Mouse (Mus musculus): ENCODE data around the gene Acadl.

Acadl gene

GRCm38 (mm10) chr1:66862712-66863511 is at the start of gene Acadl:
Acadl (minus strand) TSS chr1:66863277.
- peak; percentile 63 for DNase-seq

- DNase-seq, result no peak
These were observed 49.2 kb upstream of the Acadl start for GRCm38 (mm10) chr1:66912305-66912704.

GRCm38 (mm10) chr1:66902566-66902965 is 39.5 kb upstream of the Acadl start:
- DNase-seq, result no peak

GRCm38 (mm10) chr1:66900946-66901345 is 37.9 kb upstream of the Acadl start:
- DNase-seq, result no peak

- DNase-seq, result no peak
These were observed 35.2 kb upstream of the Acadl start for GRCm38 (mm10) chr1:66898261-66898660.

- DNase-seq, result no peak
These were observed 33.5 kb upstream of the Acadl start for GRCm38 (mm10) chr1:66896556-66896955.

GRCm38 (mm10) chr1:66896125-66896524 is 33.0 kb upstream of the Acadl start:
- no peak for DNase-seq

- DNase-seq, result peak; percentile 52
These were observed 32.7 kb upstream of the Acadl start for GRCm38 (mm10) chr1:66895837-66896118.

- no peak for DNase-seq
These were observed 32.2 kb upstream of the Acadl start for GRCm38 (mm10) chr1:66895093-66895836.

- DNase-seq, result no peak
These were observed 24.1 kb upstream of the Acadl start for GRCm38 (mm10) chr1:66887175-66887574.

- no peak for DNase-seq
These were observed 17.1 kb upstream of the Acadl start for GRCm38 (mm10) chr1:66880217-66880616.

- no peak for DNase-seq
These were observed 11.7 kb upstream of the Acadl start for GRCm38 (mm10) chr1:66874740-66875139.

GRCm38 (mm10) chr1:66871591-66871990 is 8.5 kb upstream of the Acadl start:
- DNase-seq, result no peak

GRCm38 (mm10) chr1:66865633-66866032 is 2.6 kb upstream of the Acadl start:
- no peak for DNase-seq

GRCm38 (mm10) chr1:66863741-66864495 is 841 bp upstream of the Acadl start:
- no peak for DNase-seq

GRCm38 (mm10) chr1:66861764-66862672 is 1.1 kb downstream of the Acadl start:
- DNase-seq, result no peak

- no peak for DNase-seq
These were observed 15.6 kb downstream of the Acadl start for GRCm38 (mm10) chr1:66847506-66847905.

GRCm38 (mm10) chr1:66845690-66846318 is 17.3 kb downstream of the Acadl start:
- no peak for DNase-seq

- DNase-seq, result no peak
These were observed 21.1 kb downstream of the Acadl start for GRCm38 (mm10) chr1:66841938-66842337.

- no peak for DNase-seq
These were observed 21.6 kb downstream of the Acadl start for GRCm38 (mm10) chr1:66841510-66841909.

GRCm38 (mm10) chr1:66839755-66840438 is 23.2 kb downstream of the Acadl start:
- no peak for DNase-seq
